Mouse (Mus musculus) T-helper 17 cell (primary cell): ENCODE results near the gene Obp2a.
"Not testable (repeated sequence)": the region's sequence is repeated elsewhere in the genome, so short reads cannot be mapped to it uniquely, and the experiment has no call there.

Experiments
- in situ Hi-C, 2 experiments: fragments of 300-600 bp; cut with MboI, MseI; formaldehyde crosslinking; loops; 1 replicate in 1 of 2; 2 replicates in 1 of 2; pipeline ENCODE4 v1.15.1; 2025; ENCODE audit warnings: high pct_unique_total_duplicates in 2 of 2

Gene Obp2a

GRCm38 (mm10) chr2:25709056-25709455 lies 9.2 kb downstream of the Obp2a start:
- in situ Hi-C loops: not testable (repeated sequence)

GRCm38 (mm10) chr2:25709791-25710190 lies 9.9 kb downstream of the Obp2a start:
- in situ Hi-C loops: not testable (repeated sequence)

GRCm38 (mm10) chr2:25711641-25712040 lies 11.8 kb downstream of the Obp2a start:
- in situ Hi-C loops: not testable (repeated sequence)

GRCm38 (mm10) chr2:25717222-25717621 lies 17.4 kb downstream of the Obp2a start:
- in situ Hi-C loops: no loop called here

GRCm38 (mm10) chr2:25733199-25733930 lies 33.5 kb downstream of the Obp2a start:
- in situ Hi-C loops: no loop called here

- in situ Hi-C loops: not testable (repeated sequence)
Observed at GRCm38 (mm10) chr2:25736709-25737108, 36.9 kb downstream of the Obp2a start, which contains the start of gene Obp2b. Gene Obp2b, plus strand, starts transcription at chr2:25737009.

- in situ Hi-C loops: no loop called here
Observed at GRCm38 (mm10) chr2:25741671-25742070, 41.8 kb downstream of the Obp2a start.
